15 mouse cellular contexts compared by ENCODE assay signal in genomic region chr7:98970721-98971120, GRCm38 (mm10).
DNase-seq lines count a peak whose midpoint lies in the region; ATAC-seq lines count a peak whose summit lies in the region.
"Had no signal": no experiment of that assay in that cellular context is flagged by ENCODE, and none has a peak within 500 bp of the region (broad histone marks: within the 10 kb centered on the region; RNA-seq: fewer than 3 reads in every experiment).

No protein-coding gene starts in this region.

- no peak overlapping the region for H3K27ac ChIP-seq in heart, embryonic 10.5 days
- H3K27ac ChIP-seq: embryonic facial prominence, embryonic 12.5 days; hindbrain, embryonic 12.5 days had no signal

- H3K4me1 ChIP-seq in heart, embryonic 10.5 days, result peaks cover 22% of the 10 kb centered on the region

- no peaks in the 10 kb centered on the region for H3K27me3 ChIP-seq in heart, embryonic 10.5 days (ENCODE audit: insufficient read depth, poor library complexity, severe bottlenecking)
- H3K27me3 ChIP-seq: embryonic facial prominence, embryonic 12.5 days; heart, embryonic 12.5 days had no signal

- ATAC-seq in CD4-positive, CD25-positive, alpha-beta regulatory T cell, adult 4 months, result no peak
- ATAC-seq: forebrain, embryonic 14.5 days; intestine, embryonic 16.5 days had no signal

- no peak overlapping the region for H3K4me3 ChIP-seq in heart, embryonic 10.5 days
- H3K4me3 ChIP-seq: embryonic facial prominence, embryonic 12.5 days; heart, embryonic 12.5 days; hindbrain, embryonic 12.5 days had no signal

- H3K36me3 ChIP-seq in heart, embryonic 10.5 days, result peaks cover 7% of the 10 kb centered on the region
- H3K36me3 ChIP-seq: embryonic facial prominence, embryonic 12.5 days; hindbrain, embryonic 12.5 days had no signal

- WGBS in heart, embryonic 10.5 days, result 88% methylated on average over 5 of the region's 5 CpGs

- DNase-seq in cerebellum, adult 11-12 months, result peak; percentile 36
- no peak for DNase-seq in cerebellum, adult 8-10 months
- DNase-seq in heart, postnatal 4 days, result peak; percentile 21
- DNase-seq in heart, embryonic 10.5 days (ENCODE audit: low spot score), result no peak
- peak; percentile 37 for DNase-seq in 3T3-L1 (ENCODE audit: low read depth, low spot score)
- peak; percentile 41 to 53 for DNase-seq in cerebellum, postnatal 36 days
- no peak for DNase-seq in gastrocnemius, postnatal 10 days
- DNase-seq: adrenal gland, postnatal 10 days; liver had no signal

- no peaks in the 10 kb centered on the region for H3K9me3 ChIP-seq in heart, embryonic 10.5 days
- H3K9me3 ChIP-seq: heart, embryonic 12.5 days had no signal

Comparison
In these comparisons a context has a peak if more than half of its experiments do, and no peak if none do; other contexts are left out.
1. DNase-seq: peak in cerebellum, adult 11-12 months (single experiment), heart, postnatal 4 days (single experiment), 3T3-L1 (single experiment) and cerebellum, postnatal 36 days (2 of 2); none in cerebellum, adult 8-10 months (single experiment), heart, embryonic 10.5 days (single experiment) and gastrocnemius, postnatal 10 days (single experiment).